Mouse (Mus musculus): ENCODE measurements around the gene Dag1. TPM values are rescaled to one million over a fixed set of nuclear protein-coding genes. Genes with fewer than 3 reads are reported as not detected.

The Dag1 gene
- polyA plus RNA-seq, 1 experiment, result 17.2 TPM

GRCm38 (mm10) chr9:108262494-108263049 is 1.2 kb downstream of the Dag1 start:
- Histone ChIP-seq H3K27ac (ENCODE audit: control insufficient read depth, insufficient read depth, low read depth, low read length) (peak overlapping the region; percentile 79), H3K27me3 (ENCODE audit: control insufficient read depth, insufficient read depth, low read length) (no peaks in the 10 kb centered on the region), H3K4me3 (ENCODE audit: control insufficient read depth, low read depth, low read length) (peak overlapping the region; percentile 85), H3K36me3 (ENCODE audit: control insufficient read depth, insufficient read depth, low read length) (no peaks in the 10 kb centered on the region), H3K4me1 (ENCODE audit: control insufficient read depth, insufficient read depth, low read length) (peaks cover 14% of the 10 kb centered on the region)
- TF ChIP-seq CTCF (IDR thresholded peaks at IDR 0.05; ENCODE audit: control insufficient read depth, insufficient read depth, insufficient replicate concordance, low read depth, low read length), result no peak
- no peak for TF ChIP-seq POLR2A (IDR thresholded peaks at IDR 0.05; ENCODE audit: control insufficient read depth, low read depth, low read length)

- no peak overlapping the region for H3K4me3 ChIP-seq (ENCODE audit: control insufficient read depth, low read depth, low read length)
- peaks cover 14% of the 10 kb centered on the region for H3K4me1 ChIP-seq (ENCODE audit: control insufficient read depth, insufficient read depth, low read length)
- H3K36me3 ChIP-seq (ENCODE audit: control insufficient read depth, insufficient read depth, low read length), result no peaks in the 10 kb centered on the region
- TF ChIP-seq CTCF (IDR thresholded peaks at IDR 0.05; ENCODE audit: control insufficient read depth, insufficient read depth, insufficient replicate concordance, low read depth, low read length) (no peak), POLR2A (IDR thresholded peaks at IDR 0.05; ENCODE audit: control insufficient read depth, low read depth, low read length) (no peak)
- no peaks in the 10 kb centered on the region for H3K27me3 ChIP-seq (ENCODE audit: control insufficient read depth, insufficient read depth, low read length)
- H3K27ac ChIP-seq (ENCODE audit: control insufficient read depth, insufficient read depth, low read depth, low read length), result no peak overlapping the region
These were observed 1.9 kb downstream of the Dag1 start for GRCm38 (mm10) chr9:108261865-108262264.

GRCm38 (mm10) chr9:108260526-108260925 is 3.2 kb downstream of the Dag1 start:
- H3K4me1 ChIP-seq (ENCODE audit: control insufficient read depth, insufficient read depth, low read length), result peaks cover 14% of the 10 kb centered on the region
- no peaks in the 10 kb centered on the region for H3K27me3 ChIP-seq (ENCODE audit: control insufficient read depth, insufficient read depth, low read length)
- no peak overlapping the region for H3K4me3 ChIP-seq (ENCODE audit: control insufficient read depth, low read depth, low read length)
- no peak overlapping the region for H3K27ac ChIP-seq (ENCODE audit: control insufficient read depth, insufficient read depth, low read depth, low read length)
- no peaks in the 10 kb centered on the region for H3K36me3 ChIP-seq (ENCODE audit: control insufficient read depth, insufficient read depth, low read length)
- TF ChIP-seq POLR2A (IDR thresholded peaks at IDR 0.05; ENCODE audit: control insufficient read depth, low read depth, low read length) (no peak), CTCF (IDR thresholded peaks at IDR 0.05; ENCODE audit: control insufficient read depth, insufficient read depth, insufficient replicate concordance, low read depth, low read length) (no peak)

GRCm38 (mm10) chr9:108252766-108253165 is 11.0 kb downstream of the Dag1 start:
- TF ChIP-seq POLR2A (IDR thresholded peaks at IDR 0.05; ENCODE audit: control insufficient read depth, low read depth, low read length) (no peak), CTCF (IDR thresholded peaks at IDR 0.05; ENCODE audit: control insufficient read depth, insufficient read depth, insufficient replicate concordance, low read depth, low read length) (no peak)
- H3K27ac ChIP-seq (ENCODE audit: control insufficient read depth, insufficient read depth, low read depth, low read length), result no peak overlapping the region
- H3K4me3 ChIP-seq (ENCODE audit: control insufficient read depth, low read depth, low read length), result no peak overlapping the region
- no peaks in the 10 kb centered on the region for H3K27me3 ChIP-seq (ENCODE audit: control insufficient read depth, insufficient read depth, low read length)
- no peaks in the 10 kb centered on the region for H3K4me1 ChIP-seq (ENCODE audit: control insufficient read depth, insufficient read depth, low read length)
- H3K36me3 ChIP-seq (ENCODE audit: control insufficient read depth, insufficient read depth, low read length), result peaks cover 3% of the 10 kb centered on the region

- Histone ChIP-seq H3K27me3 (ENCODE audit: control insufficient read depth, insufficient read depth, low read length) (no peaks in the 10 kb centered on the region), H3K4me1 (ENCODE audit: control insufficient read depth, insufficient read depth, low read length) (no peaks in the 10 kb centered on the region), H3K4me3 (ENCODE audit: control insufficient read depth, low read depth, low read length) (no peak overlapping the region), H3K27ac (ENCODE audit: control insufficient read depth, insufficient read depth, low read depth, low read length) (no peak overlapping the region), H3K36me3 (ENCODE audit: control insufficient read depth, insufficient read depth, low read length) (peaks cover 3% of the 10 kb centered on the region)
- TF ChIP-seq CTCF (IDR thresholded peaks at IDR 0.05; ENCODE audit: control insufficient read depth, insufficient read depth, insufficient replicate concordance, low read depth, low read length) (no peak), POLR2A (IDR thresholded peaks at IDR 0.05; ENCODE audit: control insufficient read depth, low read depth, low read length) (no peak)
These were observed 11.9 kb downstream of the Dag1 start for GRCm38 (mm10) chr9:108251877-108252276.

GRCm38 (mm10) chr9:108248957-108249356 is 14.8 kb downstream of the Dag1 start:
- TF ChIP-seq CTCF (IDR thresholded peaks at IDR 0.05; ENCODE audit: control insufficient read depth, insufficient read depth, insufficient replicate concordance, low read depth, low read length) (no peak), POLR2A (IDR thresholded peaks at IDR 0.05; ENCODE audit: control insufficient read depth, low read depth, low read length) (no peak)
- no peak overlapping the region for H3K4me3 ChIP-seq (ENCODE audit: control insufficient read depth, low read depth, low read length)
- H3K27ac ChIP-seq (ENCODE audit: control insufficient read depth, insufficient read depth, low read depth, low read length), result no peak overlapping the region
- no peaks in the 10 kb centered on the region for H3K4me1 ChIP-seq (ENCODE audit: control insufficient read depth, insufficient read depth, low read length)
- H3K36me3 ChIP-seq (ENCODE audit: control insufficient read depth, insufficient read depth, low read length), result peaks cover 3% of the 10 kb centered on the region
- no peaks in the 10 kb centered on the region for H3K27me3 ChIP-seq (ENCODE audit: control insufficient read depth, insufficient read depth, low read length)

GRCm38 (mm10) chr9:108244984-108245383 is 18.8 kb downstream of the Dag1 start:
- Histone ChIP-seq H3K4me1 (ENCODE audit: control insufficient read depth, insufficient read depth, low read length) (no peaks in the 10 kb centered on the region), H3K27ac (ENCODE audit: control insufficient read depth, insufficient read depth, low read depth, low read length) (no peak overlapping the region), H3K4me3 (ENCODE audit: control insufficient read depth, low read depth, low read length) (no peak overlapping the region), H3K36me3 (ENCODE audit: control insufficient read depth, insufficient read depth, low read length) (no peaks in the 10 kb centered on the region), H3K27me3 (ENCODE audit: control insufficient read depth, insufficient read depth, low read length) (no peaks in the 10 kb centered on the region)
- no peak for TF ChIP-seq CTCF (IDR thresholded peaks at IDR 0.05; ENCODE audit: control insufficient read depth, insufficient read depth, insufficient replicate concordance, low read depth, low read length)
- no peak for TF ChIP-seq POLR2A (IDR thresholded peaks at IDR 0.05; ENCODE audit: control insufficient read depth, low read depth, low read length)

Data from testis, adult 2 months (tissue).